Mouse (Mus musculus) cerebellum, adult 2 months (tissue): ENCODE measurements around the gene Gadl1.

ENCODE experiments used
- CTCF ChIP-seq: fragments of 200-500 bp; IDR thresholded peaks from 2 replicates; pipeline ENCODE4 v1.5.1; 2011; ENCODE audit warnings: low read depth, mild to moderate bottlenecking, control low read depth, low read length, moderate library complexity, borderline replicate concordance; ENCODE audit not compliant: insufficient read depth
- POLR2A ChIP-seq: fragments of 200-500 bp; IDR thresholded peaks from 2 replicates; pipeline ENCODE4 v1.6.1; 2011; ENCODE audit warnings: low read length, control low read depth, borderline replicate concordance; ENCODE audit not compliant: insufficient read depth

GRCm38 (mm10) chr9:116114339-116114738, 205.1 kb downstream of the Gadl1 start:
- TF ChIP-seq CTCF (no peak), POLR2A (no peak)
